Mouse (Mus musculus): ENCODE measurements at regions not wholly inside any gene's neighbourhood (a gene's known extent, or its start where the extent isn't known, plus 50 kb on each side); places are given as distances from the start of the nearest gene placed in this dataset.

DNA sequence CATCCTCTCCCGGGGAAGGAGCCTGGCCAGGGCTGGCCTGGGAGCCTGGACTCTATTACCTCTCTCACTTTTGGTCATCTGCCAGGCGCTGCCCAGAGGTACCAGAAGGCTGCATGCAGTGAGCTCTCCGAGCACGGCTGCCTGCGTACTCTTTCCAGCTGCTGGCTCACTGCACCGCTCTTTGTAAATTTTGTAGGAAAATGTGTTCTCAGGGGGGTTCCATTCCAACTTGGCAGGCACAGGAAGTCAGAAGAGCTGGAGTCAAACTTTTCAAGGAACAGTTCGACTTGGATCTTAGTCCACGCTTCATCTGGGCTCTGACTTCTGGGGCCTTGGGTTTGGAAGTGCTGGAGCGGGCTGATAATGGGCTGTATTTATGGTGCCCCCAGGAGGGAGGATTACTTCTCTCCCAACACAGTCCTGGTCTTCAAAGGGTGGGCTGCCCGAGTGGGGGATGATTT lies 184.7 kb upstream of the Mki67 start:
- 48% methylated on average over 10 of the region's 10 CpGs for WGBS
- no peak for TF ChIP-seq CTCF (IDR thresholded peaks at IDR 0.05; ENCODE audit: insufficient read depth, low read length)
- TF ChIP-seq POLR2A (IDR thresholded peaks at IDR 0.05; ENCODE audit: borderline replicate concordance, extremely low read depth, low read depth, low read length), result no peak
- no peak for DNase-seq

GRCm38 (mm10) chr7:135902106-135903055 lies 186.2 kb upstream of the Mki67 start:
- TF ChIP-seq POLR2A (IDR thresholded peaks at IDR 0.05; ENCODE audit: borderline replicate concordance, extremely low read depth, low read depth, low read length), result no peak
- H3K4me1 ChIP-seq (ENCODE audit: control insufficient read depth, insufficient read depth, low read length), result no peaks in the 10 kb centered on the region; the same call in 1 of the 2 replicates
- WGBS, result 47% methylated on average over 13 of the region's 13 CpGs
- no peak for DNase-seq
- H3K4me3 ChIP-seq (replicated peaks; ENCODE audit: extremely low read depth, low read depth, low read length), result no peak overlapping the region

More for the DNA sequence above, 184.7 kb upstream of the Mki67 start:
- Histone ChIP-seq H3K4me1 (ENCODE audit: control insufficient read depth, insufficient read depth, low read length) (no peaks in the 10 kb centered on the region; the same call in 1 of the 2 replicates), H3K4me3 (replicated peaks; ENCODE audit: extremely low read depth, low read depth, low read length) (no peak overlapping the region)

- DNase-seq, result no peak
- Histone ChIP-seq H3K4me3 (replicated peaks; ENCODE audit: extremely low read depth, low read depth, low read length) (no peak overlapping the region), H3K4me1 (ENCODE audit: control insufficient read depth, insufficient read depth, low read length) (no peaks in the 10 kb centered on the region)
- TF ChIP-seq POLR2A (IDR thresholded peaks at IDR 0.05; ENCODE audit: borderline replicate concordance, extremely low read depth, low read depth, low read length), result no peak
- TF ChIP-seq CTCF (IDR thresholded peaks at IDR 0.05; ENCODE audit: insufficient read depth, low read length), result no peak
Observed at GRCm38 (mm10) chr7:135911376-135911775, 195.2 kb upstream of the Mki67 start.

GRCm38 (mm10) chr7:135913923-135914634 lies 197.9 kb upstream of the Mki67 start:
- TF ChIP-seq CTCF (IDR thresholded peaks at IDR 0.05; ENCODE audit: insufficient read depth, low read length), result no peak
- no peak for TF ChIP-seq POLR2A (IDR thresholded peaks at IDR 0.05; ENCODE audit: borderline replicate concordance, extremely low read depth, low read depth, low read length)
- H3K4me3 ChIP-seq (replicated peaks; ENCODE audit: extremely low read depth, low read depth, low read length), result no peak overlapping the region
- WGBS, result 69% methylated on average over 3 of the region's 3 CpGs
- no peak for DNase-seq
- H3K4me1 ChIP-seq (ENCODE audit: control insufficient read depth, insufficient read depth, low read length), result no peaks in the 10 kb centered on the region

DNA sequence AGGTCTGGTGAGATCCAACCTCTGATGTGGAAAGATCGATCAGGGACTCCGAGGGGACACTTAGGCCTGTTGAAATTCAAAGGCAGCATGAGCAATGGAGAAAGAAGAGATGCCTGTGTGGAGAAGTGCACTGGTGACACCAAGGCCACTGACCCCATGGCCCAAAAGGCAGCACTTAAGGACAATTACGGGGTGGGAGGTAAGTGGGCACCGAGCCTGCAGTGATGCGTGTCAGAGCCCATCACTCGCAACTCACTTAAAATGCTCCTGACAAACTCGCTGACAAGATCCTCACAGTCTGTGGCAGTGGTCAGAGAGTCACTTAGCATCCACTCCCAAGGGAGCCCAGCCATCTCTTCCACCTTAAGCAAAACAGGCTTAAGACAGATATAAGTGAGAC lies 207.7 kb upstream of the Mki67 start:
- TF ChIP-seq CTCF (IDR thresholded peaks at IDR 0.05; ENCODE audit: insufficient read depth, low read length), result no peak
- no peak for TF ChIP-seq POLR2A (IDR thresholded peaks at IDR 0.05; ENCODE audit: borderline replicate concordance, extremely low read depth, low read depth, low read length)
- Histone ChIP-seq H3K4me3 (replicated peaks; ENCODE audit: extremely low read depth, low read depth, low read length) (no peak overlapping the region), H3K4me1 (ENCODE audit: control insufficient read depth, insufficient read depth, low read length) (no peaks in the 10 kb centered on the region)
- no peak for DNase-seq
- 70% methylated on average over 7 of the region's 7 CpGs for WGBS

GRCm38 (mm10) chr7:135924641-135925040 lies 208.5 kb upstream of the Mki67 start:
- no peak for DNase-seq
- WGBS, result 77% methylated on average over 4 of the region's 4 CpGs
- TF ChIP-seq POLR2A (IDR thresholded peaks at IDR 0.05; ENCODE audit: borderline replicate concordance, extremely low read depth, low read depth, low read length), result no peak
- TF ChIP-seq CTCF (IDR thresholded peaks at IDR 0.05; ENCODE audit: insufficient read depth, low read length), result no peak

GRCm38 (mm10) chr7:135930091-135930490 lies 213.9 kb upstream of the Mki67 start:
- Histone ChIP-seq H3K4me3 (replicated peaks; ENCODE audit: extremely low read depth, low read depth, low read length) (no peak overlapping the region), H3K4me1 (ENCODE audit: control insufficient read depth, insufficient read depth, low read length) (no peaks in the 10 kb centered on the region)
- no peak for DNase-seq
- 83% methylated on average over 1 of the region's 1 CpGs for WGBS
- TF ChIP-seq POLR2A (IDR thresholded peaks at IDR 0.05; ENCODE audit: borderline replicate concordance, extremely low read depth, low read depth, low read length), result no peak
- TF ChIP-seq CTCF (IDR thresholded peaks at IDR 0.05; ENCODE audit: insufficient read depth, low read length), result no peak

More at GRCm38 (mm10) chr7:135924641-135925040, 208.5 kb upstream of the Mki67 start:
- Histone ChIP-seq H3K4me1 (ENCODE audit: control insufficient read depth, insufficient read depth, low read length) (no peaks in the 10 kb centered on the region), H3K4me3 (replicated peaks; ENCODE audit: extremely low read depth, low read depth, low read length) (no peak overlapping the region)

DNA sequence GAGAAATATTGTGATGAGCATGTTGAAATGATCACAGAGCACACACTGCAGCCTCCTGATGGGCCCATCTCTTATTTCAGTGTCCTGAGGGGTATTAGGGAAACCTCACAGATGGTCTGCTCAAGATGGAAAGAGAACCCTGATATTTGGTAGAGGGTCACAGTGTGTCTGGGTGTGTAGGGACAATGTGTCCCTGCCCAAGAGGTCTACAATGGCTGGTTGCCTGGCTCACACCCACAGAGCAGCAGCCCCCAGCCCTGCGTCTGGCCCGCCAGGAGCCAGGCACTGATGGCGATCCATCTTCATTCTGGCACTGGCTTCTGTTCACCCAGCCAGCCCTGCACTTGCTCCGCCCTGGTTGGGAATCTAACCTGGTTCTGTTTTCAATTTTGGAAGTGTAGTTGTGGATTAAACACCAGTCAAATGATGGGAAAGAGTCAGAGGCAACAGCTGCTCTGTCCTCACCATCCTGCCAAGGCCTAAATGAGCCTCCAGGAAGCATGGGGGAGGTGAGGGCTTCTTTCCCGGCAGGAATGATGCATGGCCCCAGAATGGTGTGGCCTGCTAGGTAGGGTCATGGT lies 216.5 kb upstream of the Mki67 start:
- TF ChIP-seq CTCF (IDR thresholded peaks at IDR 0.05; ENCODE audit: insufficient read depth, low read length) (no peak), POLR2A (IDR thresholded peaks at IDR 0.05; ENCODE audit: borderline replicate concordance, extremely low read depth, low read depth, low read length) (no peak)
- 75% methylated on average over 5 of the region's 5 CpGs for WGBS
- DNase-seq, result no peak
- H3K4me1 ChIP-seq (ENCODE audit: control insufficient read depth, insufficient read depth, low read length), result no peaks in the 10 kb centered on the region
- H3K4me3 ChIP-seq (replicated peaks; ENCODE audit: extremely low read depth, low read depth, low read length), result no peak overlapping the region

GRCm38 (mm10) chr7:135935180-135935579 lies 219.0 kb upstream of the Mki67 start:
- H3K4me1 ChIP-seq (ENCODE audit: control insufficient read depth, insufficient read depth, low read length), result no peaks in the 10 kb centered on the region
- no peak for TF ChIP-seq POLR2A (IDR thresholded peaks at IDR 0.05; ENCODE audit: borderline replicate concordance, extremely low read depth, low read depth, low read length)
- TF ChIP-seq CTCF (IDR thresholded peaks at IDR 0.05; ENCODE audit: insufficient read depth, low read length), result no peak
- no peak for DNase-seq
- no peak overlapping the region for H3K4me3 ChIP-seq (replicated peaks; ENCODE audit: extremely low read depth, low read depth, low read length)
- 26% methylated on average over 1 of the region's 1 CpGs for WGBS

Data from lung, adult 2 months (tissue).